Mouse (Mus musculus): ENCODE measurements at regions not wholly inside any gene's neighbourhood (a gene's known extent, or its start where the extent isn't known, plus 50 kb on each side); places are given as distances from the start of the nearest gene placed in this dataset.

DNA sequence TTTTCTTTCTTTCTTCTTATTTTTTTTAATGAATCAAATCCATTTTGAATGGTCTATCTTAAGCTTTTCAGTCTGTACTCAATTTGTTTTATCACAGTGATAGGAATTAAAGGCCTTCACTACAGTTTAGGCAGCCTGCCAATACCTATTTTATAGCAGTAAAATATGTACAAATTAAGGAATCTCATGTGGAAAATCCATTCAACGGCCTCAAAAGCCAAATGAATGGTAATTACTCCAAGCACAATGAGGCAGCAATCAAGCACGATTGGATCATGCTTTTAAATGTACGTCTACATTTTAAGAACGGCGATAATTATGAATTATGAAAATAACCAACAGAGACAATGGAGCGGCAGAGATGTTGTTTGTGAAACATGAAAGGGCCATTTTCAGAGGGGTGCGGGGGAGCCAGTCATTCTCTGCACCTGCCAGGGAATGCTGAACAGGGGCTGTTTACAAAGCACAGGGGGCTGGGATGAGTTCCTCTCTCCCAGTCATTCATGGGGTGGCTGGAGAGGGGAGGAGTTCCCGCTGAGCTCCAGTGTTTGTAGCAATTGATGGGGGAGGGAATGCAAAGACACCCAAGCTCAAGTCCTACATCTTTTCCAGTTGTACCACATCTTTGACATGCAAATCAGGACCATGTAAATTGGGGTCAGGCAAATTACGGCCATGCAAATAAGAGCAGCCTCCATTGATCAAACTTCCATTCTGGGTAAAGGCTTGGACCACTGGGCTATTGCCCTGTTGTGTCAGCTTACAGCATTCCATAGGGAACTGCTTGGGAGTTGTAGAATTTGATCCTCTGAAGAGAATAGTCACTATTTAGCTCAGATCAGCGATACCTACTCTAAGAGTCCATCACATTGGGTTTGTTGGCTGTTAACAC lies 381.1 kb upstream of the Castor2 start:
- no peaks in the 10 kb centered on the region for H3K9me3 ChIP-seq
- no peaks in the 10 kb centered on the region for H3K36me3 ChIP-seq
- no peaks in the 10 kb centered on the region for H3K27me3 ChIP-seq
- H3K9ac ChIP-seq = no peak overlapping the region
- H3K4me1 ChIP-seq (replicated peaks) = 0 out of 2 replicates have a peak, but pooled peaks cover 12% of the 10 kb centered on the region
- peak; percentile 48; the same call in 1 of the 2 replicates for ATAC-seq (ENCODE audit: low FRiP score, low read depth)
- 17% methylated on average over 10 of the region's 10 CpGs for WGBS
- 0 out of 2 replicates have a peak overlapping the region, but pooled peaks have one; percentile 21 for H3K27ac ChIP-seq (replicated peaks)
- H3K4me2 ChIP-seq = no peak overlapping the region
- no peak overlapping the region for H3K4me3 ChIP-seq

DNA sequence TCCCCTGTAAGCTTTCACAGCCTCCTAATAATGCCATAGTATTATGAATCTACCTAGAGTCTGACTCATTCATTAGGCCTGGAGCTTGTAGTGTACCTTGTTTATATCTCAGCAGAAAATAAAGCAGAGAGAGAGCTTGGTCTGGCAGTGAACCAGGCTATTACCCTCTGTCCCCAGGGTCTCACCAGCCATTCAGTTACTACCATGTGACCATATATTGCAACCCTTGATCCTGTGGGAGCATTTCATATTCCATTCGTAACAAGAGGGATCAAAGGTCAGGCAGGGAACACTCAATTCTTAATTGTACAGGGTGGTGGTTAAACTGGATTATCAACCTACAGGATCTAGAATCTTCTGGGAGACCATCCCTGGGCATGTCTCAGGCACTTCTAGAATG lies 383.7 kb upstream of the Castor2 start:
- ATAC-seq (ENCODE audit: low FRiP score, low read depth) = no peak
- WGBS = 90% methylated on average over 1 of the region's 1 CpGs

DNA sequence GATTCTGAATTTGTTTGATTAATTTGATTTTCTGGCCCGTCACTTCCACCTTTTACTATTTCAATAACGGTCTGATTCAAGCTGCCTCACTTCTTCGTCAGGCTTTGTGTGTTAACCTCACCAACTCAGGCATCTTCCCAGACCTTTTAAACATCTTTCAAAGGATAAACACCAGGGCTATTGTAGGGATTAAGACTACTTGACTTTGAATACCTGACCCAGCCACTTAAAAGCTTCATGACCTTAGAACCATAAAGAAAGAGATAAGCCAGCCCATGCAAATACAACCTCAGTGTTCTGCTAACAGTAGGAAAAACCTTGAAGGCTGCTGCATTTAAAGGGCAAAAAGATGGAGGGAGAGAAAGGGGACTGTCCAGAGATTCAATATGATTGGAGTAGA lies 386.9 kb upstream of the Castor2 start:
- no peaks in the 10 kb centered on the region for H3K9me3 ChIP-seq
- no peak overlapping the region for H3K4me2 ChIP-seq
- H3K36me3 ChIP-seq = no peaks in the 10 kb centered on the region
- H3K4me3 ChIP-seq = no peak overlapping the region
- H3K9ac ChIP-seq = no peak overlapping the region
- H3K27ac ChIP-seq (replicated peaks) = no peak overlapping the region
- no peaks in the 10 kb centered on the region for H3K27me3 ChIP-seq
- ATAC-seq (ENCODE audit: low FRiP score, low read depth) = no peak
- H3K4me1 ChIP-seq (replicated peaks) = 0 out of 2 replicates have a peak, but pooled peaks cover under 1% of the 10 kb centered on the region
- 77% methylated on average over 3 of the region's 3 CpGs for WGBS

More for the DNA sequence above, 383.7 kb upstream of the Castor2 start:
- Histone ChIP-seq H3K36me3 (no peaks in the 10 kb centered on the region), H3K27me3 (no peaks in the 10 kb centered on the region), H3K9ac (no peak overlapping the region), H3K4me3 (no peak overlapping the region), H3K4me2 (no peak overlapping the region), H3K4me1 (replicated peaks) (0 out of 2 replicates have a peak, but pooled peaks cover 12% of the 10 kb centered on the region), H3K27ac (replicated peaks) (no peak overlapping the region), H3K9me3 (no peaks in the 10 kb centered on the region)

GRCm38 (mm10) chr5:133708881-133709280 lies 390.6 kb upstream of the Castor2 start:
- H3K27me3 ChIP-seq = no peaks in the 10 kb centered on the region
- H3K4me1 ChIP-seq (replicated peaks) = no peaks in the 10 kb centered on the region
- no peaks in the 10 kb centered on the region for H3K9me3 ChIP-seq
- 61% methylated on average over 8 of the region's 8 CpGs for WGBS
- H3K9ac ChIP-seq = no peak overlapping the region
- H3K4me2 ChIP-seq = no peak overlapping the region
- no peaks in the 10 kb centered on the region for H3K36me3 ChIP-seq
- H3K27ac ChIP-seq (replicated peaks) = no peak overlapping the region
- no peak overlapping the region for H3K4me3 ChIP-seq
- no peak for ATAC-seq (ENCODE audit: low FRiP score, low read depth)

GRCm38 (mm10) chr5:133686206-133686605 lies 413.3 kb upstream of the Castor2 start:
- Histone ChIP-seq H3K9ac (no peak overlapping the region), H3K9me3 (no peaks in the 10 kb centered on the region), H3K4me3 (no peak overlapping the region), H3K36me3 (no peaks in the 10 kb centered on the region), H3K27me3 (0 out of 2 replicates have a peak, but pooled peaks cover 2% of the 10 kb centered on the region), H3K27ac (replicated peaks) (no peak overlapping the region), H3K4me2 (no peak overlapping the region), H3K4me1 (replicated peaks) (no peaks in the 10 kb centered on the region)
- WGBS = 76% methylated on average over 2 of the region's 2 CpGs
- no peak for ATAC-seq (ENCODE audit: low FRiP score, low read depth)

DNA sequence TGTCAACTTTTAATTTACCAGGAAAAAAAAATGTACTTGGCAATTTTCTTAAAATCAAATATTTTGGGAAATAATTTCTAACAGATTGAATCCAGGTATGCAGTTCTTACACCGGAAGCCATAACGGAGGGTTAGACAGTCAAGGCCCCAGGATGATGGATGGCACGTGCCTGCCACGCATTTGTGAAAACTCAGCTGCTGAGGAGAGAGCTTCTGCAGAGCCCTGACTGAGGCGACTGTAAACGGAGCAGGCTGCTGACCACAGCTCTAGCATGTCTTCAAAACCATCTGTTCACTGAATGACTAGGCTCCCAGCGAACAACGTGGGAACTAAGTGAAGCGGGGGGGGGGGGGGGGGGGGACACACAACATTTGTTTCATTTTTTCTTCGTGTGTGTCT lies 416.5 kb upstream of the Castor2 start:
- Histone ChIP-seq H3K9me3 (no peaks in the 10 kb centered on the region), H3K9ac (no peak overlapping the region), H3K4me2 (no peak overlapping the region), H3K36me3 (no peaks in the 10 kb centered on the region), H3K27ac (replicated peaks) (no peak overlapping the region), H3K4me3 (no peak overlapping the region), H3K4me1 (replicated peaks) (no peaks in the 10 kb centered on the region), H3K27me3 (0 out of 2 replicates have a peak, but pooled peaks cover 2% of the 10 kb centered on the region)
- no peak for ATAC-seq (ENCODE audit: low FRiP score, low read depth)
- WGBS = 40% methylated on average over 7 of the region's 10 CpGs

DNA sequence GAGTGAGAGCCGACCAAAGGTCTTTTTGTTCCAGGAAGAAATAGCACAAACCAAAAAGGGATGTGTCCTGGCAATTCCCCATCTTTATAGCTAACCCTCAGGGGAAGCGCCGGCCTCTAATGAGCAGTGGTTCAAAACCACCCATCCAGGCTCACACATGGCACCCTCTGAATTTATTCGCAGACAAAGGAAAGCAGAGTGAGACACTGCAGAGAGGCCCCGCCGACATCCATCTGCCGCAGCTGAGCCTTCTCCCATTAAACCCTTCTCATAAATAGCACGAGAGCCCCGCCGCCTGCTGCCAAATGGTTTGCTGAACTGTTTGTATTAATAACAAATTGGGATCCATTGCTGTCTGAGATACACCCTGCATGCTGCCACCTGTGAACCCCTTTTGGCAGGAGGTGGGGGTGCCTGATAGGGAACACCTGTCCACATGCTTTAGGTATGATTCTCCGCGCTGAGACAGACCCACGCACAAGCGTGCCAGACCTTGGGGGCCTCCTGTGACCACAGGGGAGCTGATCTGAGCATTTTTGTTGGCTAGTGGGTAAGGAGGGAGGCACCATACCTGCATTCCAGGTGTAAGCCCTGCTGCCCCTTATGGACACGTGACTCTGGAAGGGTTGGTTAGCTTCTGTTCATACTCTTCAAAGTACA lies 422.6 kb upstream of the Castor2 start:
- Histone ChIP-seq H3K27ac (replicated peaks) (no peak overlapping the region), H3K36me3 (no peaks in the 10 kb centered on the region), H3K4me3 (no peak overlapping the region), H3K9me3 (no peaks in the 10 kb centered on the region), H3K4me1 (replicated peaks) (peaks cover 11% of the 10 kb centered on the region), H3K4me2 (no peak overlapping the region), H3K27me3 (no peaks in the 10 kb centered on the region), H3K9ac (no peak overlapping the region)
- no peak for ATAC-seq (ENCODE audit: low FRiP score, low read depth)
- WGBS = 50% methylated on average over 15 of the region's 15 CpGs

DNA sequence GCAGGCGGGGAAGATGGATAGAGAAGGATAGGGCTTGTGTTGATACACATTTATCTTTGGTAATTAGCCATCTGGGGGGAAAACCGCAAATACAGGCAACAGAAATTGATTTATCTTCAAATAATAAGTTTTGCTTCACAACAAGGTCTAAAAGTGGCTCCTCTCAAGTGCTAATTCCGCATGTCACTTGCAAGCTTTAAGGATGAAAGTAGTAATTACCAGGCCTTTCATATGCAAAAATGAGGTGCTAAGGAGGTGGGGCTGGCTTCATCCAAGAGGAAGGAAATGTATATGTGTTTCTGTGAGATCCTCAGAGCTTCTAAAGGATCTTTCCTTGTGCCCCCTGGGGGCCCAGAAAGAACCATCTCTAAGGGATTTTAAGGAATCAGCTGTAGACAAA lies 423.9 kb upstream of the Castor2 start:
- peaks cover 11% of the 10 kb centered on the region for H3K4me1 ChIP-seq (replicated peaks)
- H3K9me3 ChIP-seq = no peaks in the 10 kb centered on the region
- no peak overlapping the region for H3K4me3 ChIP-seq
- ATAC-seq (ENCODE audit: low FRiP score, low read depth) = no peak
- H3K36me3 ChIP-seq = no peaks in the 10 kb centered on the region
- 49% methylated on average over 3 of the region's 3 CpGs for WGBS
- no peak overlapping the region for H3K4me2 ChIP-seq
- H3K27me3 ChIP-seq = no peaks in the 10 kb centered on the region
- no peak overlapping the region for H3K9ac ChIP-seq
- H3K27ac ChIP-seq (replicated peaks) = no peak overlapping the region

- Histone ChIP-seq H3K9ac (no peak overlapping the region), H3K4me1 (replicated peaks) (no peaks in the 10 kb centered on the region; the same call in 1 of the 2 replicates), H3K9me3 (no peaks in the 10 kb centered on the region), H3K4me3 (no peak overlapping the region), H3K27ac (replicated peaks) (no peak overlapping the region), H3K27me3 (no peaks in the 10 kb centered on the region), H3K36me3 (no peaks in the 10 kb centered on the region), H3K4me2 (no peak overlapping the region)
- ATAC-seq (ENCODE audit: low FRiP score, low read depth) = no peak
- 41% methylated on average over 6 of the region's 6 CpGs for WGBS
These were observed 433.0 kb upstream of the Castor2 start for GRCm38 (mm10) chr5:133666473-133666872.

DNA sequence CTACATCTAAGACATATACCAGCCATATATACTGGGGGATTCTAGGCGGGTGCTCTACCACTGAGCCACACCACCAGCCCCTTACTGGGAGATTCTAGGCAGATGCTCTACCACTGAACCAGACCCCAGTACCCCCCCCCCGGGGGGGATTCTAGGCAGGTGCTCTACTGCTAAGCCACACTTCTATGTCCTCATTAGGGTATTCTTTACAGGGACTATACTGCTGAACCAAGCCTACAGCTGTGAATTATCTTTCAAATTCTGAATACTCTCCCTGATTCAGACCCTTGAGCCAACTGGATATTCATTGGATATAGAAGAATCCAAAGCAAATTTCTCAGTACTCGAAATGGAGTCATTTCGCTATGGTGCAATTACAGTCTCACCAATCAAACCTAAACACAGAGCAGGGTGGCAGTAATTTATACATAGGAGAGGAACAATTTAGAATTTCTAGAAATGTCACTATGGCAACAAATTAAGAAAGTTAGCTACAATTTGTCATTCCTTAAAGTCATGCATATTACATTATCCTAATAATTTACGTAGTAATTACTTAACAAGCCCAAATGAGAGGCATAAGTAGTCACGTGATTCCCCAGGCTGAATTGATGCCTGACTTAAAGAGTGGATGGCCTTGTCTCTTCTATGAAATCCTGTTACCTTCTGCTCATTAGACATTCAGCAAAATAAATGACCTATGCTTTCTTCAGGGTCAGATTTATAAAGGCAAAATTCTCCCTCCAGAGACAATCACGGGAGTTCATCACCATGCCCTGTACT lies 436.8 kb upstream of the Castor2 start:
- Histone ChIP-seq H3K27me3 (no peaks in the 10 kb centered on the region), H3K27ac (replicated peaks) (no peak overlapping the region), H3K4me2 (no peak overlapping the region), H3K36me3 (no peaks in the 10 kb centered on the region), H3K4me1 (replicated peaks) (no peaks in the 10 kb centered on the region), H3K4me3 (no peak overlapping the region), H3K9me3 (no peaks in the 10 kb centered on the region), H3K9ac (no peak overlapping the region)
- whole genome bisulfite sequencing = 76% methylated on average over 7 of the region's 7 CpGs
- no peak for ATAC-seq (ENCODE audit: low FRiP score, low read depth)

DNA sequence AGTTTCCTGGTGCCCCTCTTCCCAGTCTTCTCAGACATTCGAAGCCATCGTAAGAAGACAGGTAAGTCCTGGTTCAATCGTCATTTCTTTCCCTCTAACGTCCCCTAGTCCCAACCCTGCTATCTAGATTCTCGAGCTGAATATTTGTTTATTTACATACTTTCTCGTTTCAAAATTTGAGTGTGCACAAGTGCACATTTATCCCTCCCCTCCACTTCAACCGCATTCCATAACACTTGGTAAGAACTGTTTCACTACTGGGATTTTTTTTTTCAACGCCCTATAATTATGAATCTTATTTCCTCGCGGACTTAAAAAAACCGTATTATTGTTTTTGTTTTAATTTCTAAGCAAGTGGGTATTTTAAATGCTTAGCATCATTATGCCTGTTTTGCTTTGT lies 439.2 kb upstream of the Castor2 start:
- no peak overlapping the region for H3K4me2 ChIP-seq
- no peak for ATAC-seq (ENCODE audit: low FRiP score, low read depth)
- no peaks in the 10 kb centered on the region for H3K36me3 ChIP-seq
- no peaks in the 10 kb centered on the region for H3K9me3 ChIP-seq
- 87% methylated on average over 11 of the region's 11 CpGs for WGBS
- no peaks in the 10 kb centered on the region for H3K4me1 ChIP-seq (replicated peaks)
- no peak overlapping the region for H3K4me3 ChIP-seq
- H3K27me3 ChIP-seq = no peaks in the 10 kb centered on the region
- H3K27ac ChIP-seq (replicated peaks) = no peak overlapping the region
- H3K9ac ChIP-seq = no peak overlapping the region

- no peak for ATAC-seq (ENCODE audit: low FRiP score, low read depth)
- H3K4me1 ChIP-seq (replicated peaks) = no peaks in the 10 kb centered on the region
- H3K9me3 ChIP-seq = no peaks in the 10 kb centered on the region
- H3K27me3 ChIP-seq = no peaks in the 10 kb centered on the region
- H3K27ac ChIP-seq (replicated peaks) = no peak overlapping the region
- no peak overlapping the region for H3K9ac ChIP-seq
- H3K36me3 ChIP-seq = no peaks in the 10 kb centered on the region
- H3K4me3 ChIP-seq = no peak overlapping the region
- 94% methylated on average over 8 of the region's 8 CpGs for WGBS
- H3K4me2 ChIP-seq = no peak overlapping the region
These were observed 442.7 kb upstream of the Castor2 start for GRCm38 (mm10) chr5:133656837-133657236.

Data from hindbrain, embryonic 15.5 days (tissue).